10 mouse cellular contexts compared by ENCODE assay signal in the genomic region with DNA sequence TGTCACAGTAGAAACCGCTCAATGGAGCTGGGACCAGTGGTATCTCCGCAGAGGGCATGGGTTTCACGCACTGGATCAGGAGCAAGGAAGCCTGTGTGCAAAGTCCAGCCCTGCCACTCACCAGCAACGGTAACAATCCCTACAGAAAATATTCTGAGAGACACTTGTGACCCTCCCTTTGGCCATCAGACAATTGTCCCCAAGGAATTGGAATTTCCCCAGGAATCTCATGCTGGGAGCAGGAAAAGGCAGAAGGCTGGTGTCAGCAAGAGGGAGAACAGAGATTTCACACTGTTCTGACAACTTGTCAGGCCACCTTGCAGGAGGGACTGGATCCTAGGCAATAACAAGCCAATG.
DNase-seq lines count a peak whose midpoint lies in the region; ATAC-seq lines count a peak whose summit lies in the region.
"Had no signal": no experiment of that assay in that cellular context is flagged by ENCODE, and none has a peak within 500 bp of the region (broad histone marks: within the 10 kb centered on the region; RNA-seq: fewer than 3 reads in every experiment).

No protein-coding gene starts in this region.

- intact Hi-C loops in left cerebral cortex, postnatal 36 days (cut with DNase I): no loop called here

- no peak overlapping the region for H3K4me3 ChIP-seq in kidney, embryonic 16.5 days (ENCODE audit: low read length)
- no peak overlapping the region for H3K4me3 ChIP-seq in embryonic facial prominence, embryonic 15.5 days (replicated peaks)
- H3K4me3 ChIP-seq in hindbrain, embryonic 13.5 days: no peak overlapping the region
- no peak overlapping the region for H3K4me3 ChIP-seq in midbrain, embryonic 14.5 days (replicated peaks; ENCODE audit: low read depth, low read length)

- H3K4me2 ChIP-seq in kidney, embryonic 16.5 days (replicated peaks; ENCODE audit: low read depth, low read length): peak overlapping the region; percentile 46
- H3K4me2 ChIP-seq in embryonic facial prominence, embryonic 15.5 days (replicated peaks): peak overlapping the region; percentile 26
- H3K4me2 ChIP-seq in hindbrain, embryonic 13.5 days: peak overlapping the region; percentile 37; the same call in 1 of the 2 replicates
- H3K4me2 ChIP-seq in midbrain, embryonic 14.5 days (ENCODE audit: low read length): no peak overlapping the region; the same call in 1 of the 2 replicates

- no peaks in the 10 kb centered on the region for H3K9me3 ChIP-seq in kidney, embryonic 16.5 days (ENCODE audit: low read length)
- H3K9me3 ChIP-seq in embryonic facial prominence, embryonic 15.5 days (replicated peaks): no peaks in the 10 kb centered on the region
- H3K9me3 ChIP-seq in hindbrain, embryonic 13.5 days: no peaks in the 10 kb centered on the region
- no peaks in the 10 kb centered on the region for H3K9me3 ChIP-seq in midbrain, embryonic 14.5 days (ENCODE audit: control insufficient read depth, low read length)

- no peaks in the 10 kb centered on the region for H3K27me3 ChIP-seq in kidney, embryonic 16.5 days (ENCODE audit: insufficient read depth, low read length)
- H3K27me3 ChIP-seq in embryonic facial prominence, embryonic 15.5 days: no peaks in the 10 kb centered on the region
- H3K27me3 ChIP-seq in hindbrain, embryonic 13.5 days: 0 out of 2 replicates have a peak, but pooled peaks cover 3% of the 10 kb centered on the region
- H3K27me3 ChIP-seq in midbrain, embryonic 14.5 days (ENCODE audit: control insufficient read depth, insufficient read depth, low read length): no peaks in the 10 kb centered on the region

- H3K27ac ChIP-seq in kidney, embryonic 16.5 days (ENCODE audit: low read length): peak overlapping the region; percentile 96
- H3K27ac ChIP-seq in embryonic facial prominence, embryonic 15.5 days (replicated peaks): peak overlapping the region; percentile 79
- no peak overlapping the region for H3K27ac ChIP-seq in hindbrain, embryonic 13.5 days
- H3K27ac ChIP-seq in midbrain, embryonic 14.5 days (replicated peaks; ENCODE audit: low read depth, low read length): no peak overlapping the region
- H3K27ac ChIP-seq: liver, embryonic 14.5 days had no signal

- no peaks in the 10 kb centered on the region for H3K36me3 ChIP-seq in kidney, embryonic 16.5 days (ENCODE audit: insufficient read depth, low read length)
- H3K36me3 ChIP-seq in embryonic facial prominence, embryonic 15.5 days: no peaks in the 10 kb centered on the region
- no peaks in the 10 kb centered on the region for H3K36me3 ChIP-seq in hindbrain, embryonic 13.5 days
- H3K36me3 ChIP-seq in midbrain, embryonic 14.5 days (ENCODE audit: control insufficient read depth, insufficient read depth, low read length): no peaks in the 10 kb centered on the region

- H3K4me1 ChIP-seq in kidney, embryonic 16.5 days (ENCODE audit: insufficient read depth, low read length): peaks cover 87% of the 10 kb centered on the region
- H3K4me1 ChIP-seq in embryonic facial prominence, embryonic 15.5 days: peaks cover 96% of the 10 kb centered on the region
- H3K4me1 ChIP-seq in hindbrain, embryonic 13.5 days (replicated peaks): peaks cover 67% of the 10 kb centered on the region
- H3K4me1 ChIP-seq in midbrain, embryonic 14.5 days (ENCODE audit: control insufficient read depth, insufficient read depth, low read length): peaks cover 24% of the 10 kb centered on the region

- 0 out of 2 replicates have a peak, but pooled peaks have one; percentile 1 for ATAC-seq in kidney, embryonic 16.5 days (ENCODE audit: low FRiP score, low TSS enrichment)
- ATAC-seq in embryonic facial prominence, embryonic 15.5 days (ENCODE audit: insufficient number of reproducible peaks, low FRiP score, low TSS enrichment, low read depth): no peak
- ATAC-seq in hindbrain, embryonic 13.5 days (ENCODE audit: low FRiP score): no peak
- ATAC-seq in midbrain, embryonic 14.5 days (ENCODE audit: low FRiP score, low TSS enrichment): no peak

- peak overlapping the region; percentile 59 for H3K9ac ChIP-seq in kidney, embryonic 16.5 days (replicated peaks; ENCODE audit: low read length)
- H3K9ac ChIP-seq in embryonic facial prominence, embryonic 15.5 days: no peak overlapping the region
- H3K9ac ChIP-seq in hindbrain, embryonic 13.5 days: peak overlapping the region; percentile 2; the same call in 1 of the 2 replicates
- H3K9ac ChIP-seq in midbrain, embryonic 14.5 days (replicated peaks; ENCODE audit: low read length): 0 out of 2 replicates have a peak overlapping the region, but pooled peaks have one; percentile 26
- H3K9ac ChIP-seq: liver, embryonic 14.5 days had no signal

- no peak for DNase-seq in kidney, postnatal 10 days
- DNase-seq in midbrain, embryonic 14.5 days: no peak
- DNase-seq in ovary, adult 18-20 months (ENCODE audit: low spot score): no peak
- no peak for DNase-seq in left cerebral cortex, adult 8-10 months (ENCODE audit: low spot score in 2 of 2)
- no peak for DNase-seq in left cerebral cortex, postnatal 36 days (ENCODE audit: low spot score in 2 of 2)
- DNase-seq: thymus, postnatal 36 days had no signal

- WGBS in kidney, embryonic 16.5 days: 18% methylated on average over 4 of the region's 4 CpGs
- WGBS in embryonic facial prominence, embryonic 15.5 days: 30% methylated on average over 4 of the region's 4 CpGs
- WGBS in hindbrain, embryonic 13.5 days: 15% methylated on average over 4 of the region's 4 CpGs
- WGBS in midbrain, embryonic 14.5 days: 14% methylated on average over 4 of the region's 4 CpGs

Comparison
In these comparisons a context has a peak if more than half of its experiments do, and no peak if none do; other contexts are left out.
1. H3K27ac ChIP-seq: peak in kidney, embryonic 16.5 days (single experiment) and embryonic facial prominence, embryonic 15.5 days (single experiment); none in hindbrain, embryonic 13.5 days (single experiment) and midbrain, embryonic 14.5 days (single experiment).